Mouse (Mus musculus) myocyte (in vitro differentiated cells): ENCODE data around the gene Nek11.

ENCODE experiments used
- CEBPB ChIP-seq: IDR thresholded peaks from 2 replicates; pipeline ENCODE4 v1.6.1; 2011; ENCODE audit warnings: mild to moderate bottlenecking, moderate library complexity; ENCODE audit not compliant: poor library complexity, insufficient read depth, severe bottlenecking
- MAX ChIP-seq: IDR thresholded peaks from one replicate; pipeline ENCODE4 v1.6.1; 2011; ENCODE audit warnings: low read depth, mild to moderate bottlenecking, control low read depth
- MYOD1 ChIP-seq, 3 experiments: IDR thresholded peaks; one replicate each; pipeline ENCODE4 v1.6.1; 2011; ENCODE audit warnings: control low read depth in 2 of 3, low read depth in 2 of 3, mild to moderate bottlenecking in 2 of 3, moderate library complexity in 1 of 3; ENCODE audit not compliant: insufficient read length in 2 of 3, control insufficient read depth in 1 of 3
- POLR2A ChIP-seq: IDR thresholded peaks from one replicate; pipeline ENCODE4 v1.6.1; 2011; ENCODE audit warnings: low read depth, mild to moderate bottlenecking, control low read depth, moderate library complexity; ENCODE audit not compliant: insufficient read length
- TCF12 ChIP-seq: IDR thresholded peaks from one replicate; pipeline ENCODE4 v1.6.1; 2011; ENCODE audit warnings: mild to moderate bottlenecking, control low read depth; ENCODE audit not compliant: poor library complexity, insufficient read depth, severe bottlenecking

- no peak for TF ChIP-seq CEBPB
- no peak for TF ChIP-seq TCF12
- TF ChIP-seq POLR2A = no peak
- TF ChIP-seq MAX = no peak
- no peak for TF ChIP-seq MYOD1 (IDR thresholded peaks at IDR 0.05; ENCODE audit: control insufficient read depth in 1 of 3, insufficient read length in 2 of 3, low read depth in 2 of 3)
Observed at GRCm38 (mm10) chr9:105368605-105369004, 26.7 kb downstream of the Nek11 start.
